Mouse (Mus musculus) G1E (cell line): ENCODE measurements around the gene Gnat1.

Experiments used
- CTCF ChIP-seq: IDR thresholded peaks from 2 replicates; pipeline ENCODE4 v1.5.1; 2012; ENCODE audit warnings: low read depth, low read length, inconsistent platforms, mixed read lengths
- GATA1 ChIP-seq: IDR thresholded peaks from 2 replicates; pipeline ENCODE4 v1.6.1; 2012; ENCODE audit warnings: borderline replicate concordance, low read length, inconsistent platforms, mixed read lengths
- TAL1 ChIP-seq: conservative IDR thresholded peaks from 2 replicates; pipeline ENCODE4 v1.6.1; 2012; ENCODE audit warnings: low read depth, low read length, inconsistent platforms, mixed read lengths

DNA sequence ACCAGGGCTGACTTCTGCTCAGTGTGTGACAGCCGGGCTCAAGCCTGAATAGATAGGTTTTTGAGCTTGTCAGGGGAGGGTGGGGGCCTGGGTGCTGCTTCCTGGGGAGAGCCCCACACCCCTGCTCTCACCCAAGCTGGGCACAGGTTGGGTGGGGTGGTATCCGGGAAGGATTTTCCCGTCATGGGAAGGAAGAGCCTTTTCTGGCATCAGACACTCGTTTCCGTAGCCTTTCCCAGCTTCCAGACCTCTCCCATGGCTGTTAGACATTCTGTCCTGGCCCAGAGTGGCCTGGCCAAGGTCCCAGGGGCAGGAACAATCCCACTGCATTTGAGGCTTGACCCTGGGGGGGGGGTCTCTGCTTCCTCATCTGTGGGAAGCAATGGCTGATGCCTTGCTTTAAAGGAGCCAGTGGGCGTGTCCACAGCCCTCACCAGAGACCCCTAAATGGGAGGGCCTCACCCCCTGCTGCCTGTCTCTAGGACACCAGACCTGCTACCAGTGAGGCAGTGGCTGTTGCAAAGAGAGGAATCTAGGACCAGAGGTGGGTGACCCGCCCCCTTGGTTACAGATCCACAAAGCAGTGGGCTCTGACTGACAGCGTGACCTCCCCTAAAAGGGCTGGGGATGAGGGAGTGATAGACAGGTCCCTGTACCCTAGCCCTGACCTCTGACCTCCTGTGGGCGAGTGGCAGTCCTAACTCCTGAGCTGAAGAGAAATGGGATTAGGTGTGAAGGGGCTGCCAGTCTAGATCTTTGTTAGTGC lies 17.5 kb upstream of the Gnat1 start:
- TF ChIP-seq CTCF (no peak), GATA1 (no peak), TAL1 (no peak)
